Mouse (Mus musculus) intestine, embryonic 14.5 days (tissue): ENCODE measurements around the gene Igflr1. TPM values are rescaled to one million over a fixed set of nuclear protein-coding genes. Genes with fewer than 3 reads are reported as not detected.

Experiments
- ATAC-seq: fragments of 200-750 bp; cut with Nextera tagmentation; replicated peaks from 2 replicates; pipeline ENCODE4 v1.8.0; 2017; ENCODE audit warnings: low read depth, moderate number of reproducible peaks, moderate TSS enrichment, moderate library complexity; ENCODE audit not compliant: low FRiP score, low TSS enrichment
- DNase-seq: peaks from one replicate; pipeline ENCODE4 v3.0.0-alpha.2; 2018; ENCODE audit warnings: low spot score
- H3K27ac ChIP-seq: fragments of 300-500 bp; sonication (generic); 2 replicates; pipeline ENCODE4 v1.5.1; 2014; ENCODE audit warnings: low read depth, mild to moderate bottlenecking, control low read depth
- H3K27me3 ChIP-seq: fragments of 300-500 bp; sonication (generic); replicated peaks from 2 replicates; pipeline ENCODE4 v1.6.1; 2014; ENCODE audit warnings: low read length, control low read depth; ENCODE audit not compliant: control insufficient read depth, insufficient read depth
- H3K36me3 ChIP-seq: fragments of 300-500 bp; sonication (generic); 2 replicates; pipeline ENCODE4 v1.6.1; 2014; ENCODE audit warnings: low read length, control low read depth; ENCODE audit not compliant: control insufficient read depth, insufficient read depth
- H3K4me1 ChIP-seq: fragments of 300-500 bp; sonication (generic); replicated peaks from 2 replicates; pipeline ENCODE4 v1.6.1; 2014; ENCODE audit warnings: low read length, control low read depth, mixed read lengths; ENCODE audit not compliant: control insufficient read depth, insufficient read depth
- H3K4me2 ChIP-seq: fragments of 300-500 bp; sonication (generic); 2 replicates; pipeline ENCODE4 v1.6.1; 2014; ENCODE audit warnings: low read length
- H3K4me3 ChIP-seq: fragments of 300-500 bp; sonication (generic); 2 replicates; pipeline ENCODE4 v1.5.1; 2014; ENCODE audit warnings: low read depth, low read length, control low read depth, mixed read lengths
- H3K9ac ChIP-seq: fragments of 300-500 bp; sonication (generic); 2 replicates; pipeline ENCODE4 v1.6.1; 2014; ENCODE audit warnings: mild to moderate bottlenecking, low read length
- H3K9me3 ChIP-seq: fragments of 300-500 bp; sonication (generic); 2 replicates; pipeline ENCODE4 v1.6.1; 2016; ENCODE audit warnings: low read length, control low read depth; ENCODE audit not compliant: control insufficient read depth
- WGBS: fragments of 180-500 bp; shearing (Covaris S2); extraction: QIAGEN DNeasy Blood & Tissue Kit; methylation state at CpG from one replicate; pipeline ENCODE4 v1.1.7; 2014; 5-methylcytosine and 5-hydroxymethylcytosine counted together
- polyA plus RNA-seq: library from polyadenylated mRNA; unstranded; fragments of >200 nt; fragmentation: Nextera tagmentation; extraction: Ambion mirVana; gene quantifications from 2 replicates; pipeline ENCODE4 v1.2.1, GENCODE M21; 2014

Gene Igflr1
- polyA plus RNA-seq, 1 experiment from 2014 or later, result 3.5 TPM

GRCm38 (mm10) chr7:30551445-30552101 lies 13.7 kb upstream of the Igflr1 start:
- peaks cover 32% of the 10 kb centered on the region for H3K36me3 ChIP-seq
- H3K27ac ChIP-seq, result peak overlapping the region; percentile 96
- ATAC-seq (peak; percentile 68), DNase-seq (no peak)
- peak overlapping the region; percentile 69 for H3K9ac ChIP-seq
- no peaks in the 10 kb centered on the region for H3K9me3 ChIP-seq
- H3K4me3 ChIP-seq, result peak overlapping the region; percentile 78
- no peaks in the 10 kb centered on the region for H3K27me3 ChIP-seq
- peak overlapping the region; percentile 86 for H3K4me2 ChIP-seq
- H3K4me1 ChIP-seq, result peaks cover 8% of the 10 kb centered on the region
- 3% methylated on average over 10 of the region's 10 CpGs for WGBS

- 1% methylated on average over 44 of the region's 44 CpGs for WGBS
- ATAC-seq, result peak; percentile 94
These were observed 12.9 kb upstream of the Igflr1 start, which contains the start of the genes Hspb6 and Proser3 for GRCm38 (mm10) chr7:30552102-30553020. Hspb6 (plus strand) TSS chr7:30552178. Proser3 (minus strand) TSS chr7:30552299.

GRCm38 (mm10) chr7:30553021-30553589 lies 12.1 kb upstream of the Igflr1 start:
- Histone ChIP-seq H3K4me2 (peak overlapping the region; percentile 86), H3K27ac (peak overlapping the region; percentile 96; the same call in 1 of the 2 replicates), H3K4me3 (peak overlapping the region; percentile 78), H3K9ac (peak overlapping the region; percentile 69), H3K9me3 (no peaks in the 10 kb centered on the region), H3K27me3 (no peaks in the 10 kb centered on the region), H3K36me3 (peaks cover 32% of the 10 kb centered on the region), H3K4me1 (peaks cover 8% of the 10 kb centered on the region)
- 4% methylated on average over 23 of the region's 23 CpGs for whole genome bisulfite sequencing
- ATAC-seq (no peak), DNase-seq (peak; percentile 64)

More at GRCm38 (mm10) chr7:30552102-30553020, 12.9 kb upstream of the Igflr1 start, which contains the start of the genes Hspb6 and Proser3:
- peak within 1 kb of the TSS; percentile 96 for H3K27ac ChIP-seq
- peaks cover 34% of the 10 kb centered on the region for H3K36me3 ChIP-seq
- no peaks in the 10 kb centered on the region for H3K9me3 ChIP-seq
- peak within 1 kb of the TSS; percentile 86 for H3K4me2 ChIP-seq
- peak within 1 kb of the TSS; percentile 69 for H3K9ac ChIP-seq
- no peaks in the 10 kb centered on the region for H3K27me3 ChIP-seq
- H3K4me3 ChIP-seq, result peak within 1 kb of the TSS; percentile 78
- peaks cover 8% of the 10 kb centered on the region for H3K4me1 ChIP-seq
- peak; percentile 98 for DNase-seq

- ATAC-seq (no peak), DNase-seq (no peak)
- WGBS, result 83% methylated on average over 22 of the region's 22 CpGs
- peak overlapping the region; percentile 78; the same call in 1 of the 2 replicates for H3K4me3 ChIP-seq
- no peaks in the 10 kb centered on the region for H3K9me3 ChIP-seq
- H3K9ac ChIP-seq, result peak overlapping the region; percentile 69; the same call in 1 of the 2 replicates
- no peaks in the 10 kb centered on the region for H3K27me3 ChIP-seq
- peaks cover 15% of the 10 kb centered on the region for H3K4me1 ChIP-seq
- peak overlapping the region; percentile 86 for H3K4me2 ChIP-seq
- peak overlapping the region; percentile 96; the same call in 1 of the 2 replicates for H3K27ac ChIP-seq
- H3K36me3 ChIP-seq, result peaks cover 29% of the 10 kb centered on the region
These were observed 11.2 kb upstream of the Igflr1 start for GRCm38 (mm10) chr7:30553810-30554584.

- no peak for ATAC-seq
These were observed 8.2 kb upstream of the Igflr1 start for GRCm38 (mm10) chr7:30556894-30557536.

GRCm38 (mm10) chr7:30557901-30558514 lies 7.2 kb upstream of the Igflr1 start:
- no peak overlapping the region for H3K9ac ChIP-seq
- H3K4me2 ChIP-seq, result peak overlapping the region; percentile 91
- H3K36me3 ChIP-seq, result peaks cover 29% of the 10 kb centered on the region
- H3K27me3 ChIP-seq, result no peaks in the 10 kb centered on the region
- peaks cover 19% of the 10 kb centered on the region for H3K4me1 ChIP-seq
- 91% methylated on average over 13 of the region's 13 CpGs for WGBS
- DNase-seq (no peak), ATAC-seq (no peak)
- H3K4me3 ChIP-seq, result no peak overlapping the region
- no peaks in the 10 kb centered on the region for H3K9me3 ChIP-seq
- H3K27ac ChIP-seq, result no peak overlapping the region

More at GRCm38 (mm10) chr7:30556894-30557536, 8.2 kb upstream of the Igflr1 start:
- H3K9ac ChIP-seq, result no peak overlapping the region
- DNase-seq, result no peak
- H3K4me3 ChIP-seq, result no peak overlapping the region
- H3K4me2 ChIP-seq, result no peak overlapping the region
- H3K36me3 ChIP-seq, result peaks cover 29% of the 10 kb centered on the region
- no peaks in the 10 kb centered on the region for H3K27me3 ChIP-seq
- peaks cover 16% of the 10 kb centered on the region for H3K4me1 ChIP-seq
- H3K27ac ChIP-seq, result no peak overlapping the region
- H3K9me3 ChIP-seq, result no peaks in the 10 kb centered on the region
- WGBS, result 93% methylated on average over 18 of the region's 18 CpGs

GRCm38 (mm10) chr7:30558656-30559442 lies 6.4 kb upstream of the Igflr1 start:
- no peak overlapping the region; the same call in 1 of the 2 replicates for H3K27ac ChIP-seq
- ATAC-seq (no peak), DNase-seq (peak; percentile 55)
- peak overlapping the region; percentile 60 for H3K9ac ChIP-seq
- 12% methylated on average over 12 of the region's 12 CpGs for WGBS
- peak overlapping the region; percentile 70 for H3K4me3 ChIP-seq
- H3K4me2 ChIP-seq, result peak overlapping the region; percentile 91
- peaks cover 29% of the 10 kb centered on the region for H3K36me3 ChIP-seq
- H3K4me1 ChIP-seq, result peaks cover 14% of the 10 kb centered on the region; the same call in 1 of the 2 replicates
- H3K27me3 ChIP-seq, result no peaks in the 10 kb centered on the region
- H3K9me3 ChIP-seq, result no peaks in the 10 kb centered on the region
